Mouse (Mus musculus): Measurements from ENCODE around the gene Tcf7l2.
A peak's percentile ranks its signal among the peaks of the same experiment; 100 is the strongest.

Gene Tcf7l2

DNA sequence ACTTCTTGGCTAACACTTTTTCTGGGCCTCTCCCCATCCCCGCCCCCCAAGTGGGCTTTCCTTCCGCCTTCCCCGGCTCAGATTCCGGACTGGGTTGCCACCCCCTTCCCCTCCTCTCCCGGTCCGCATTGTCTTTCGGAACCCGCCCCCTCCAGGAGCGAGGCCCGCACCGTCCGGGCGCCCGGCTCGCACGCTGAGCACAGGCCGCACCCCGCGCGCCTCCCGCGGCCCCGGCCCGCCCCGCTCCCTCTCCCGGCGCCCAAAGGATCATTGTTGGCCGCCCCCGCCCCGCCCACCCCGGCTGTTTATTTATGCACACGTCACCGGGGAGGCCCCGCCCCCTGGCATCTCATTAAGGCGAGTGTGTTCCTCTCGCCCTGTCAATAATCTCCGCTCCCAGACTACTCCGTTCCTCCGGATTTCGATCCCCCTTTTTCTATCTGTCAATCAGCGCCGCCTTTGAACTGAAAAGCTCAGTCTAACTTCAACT lies at the start of gene Tcf7l2:
Gene Tcf7l2, plus strand, starts transcription at position 382 of the 490 bp plus-strand sequence.
- peak; percentile 92 for DNase-seq

DNA sequence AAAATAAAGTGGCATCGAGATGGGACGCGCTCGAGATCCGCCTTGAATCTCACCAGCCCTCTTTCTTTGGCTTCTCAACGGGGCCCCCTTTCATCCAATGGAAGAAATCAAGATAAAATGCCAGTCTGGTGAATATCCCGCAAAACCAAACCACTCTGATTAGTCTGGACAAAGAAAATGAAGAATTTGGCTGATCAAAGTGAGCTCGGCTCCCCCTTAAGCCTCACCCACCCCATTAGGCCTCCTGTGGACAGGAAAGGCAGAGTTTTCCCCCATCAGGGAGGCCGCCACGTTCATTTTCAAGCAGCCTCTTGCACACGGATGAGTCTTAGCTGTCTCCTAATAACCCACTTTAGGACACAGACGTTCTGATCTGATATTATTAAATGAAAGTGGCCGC lies 47.0 kb upstream of the Tcf7l2 start:
- no peak for DNase-seq

DNA sequence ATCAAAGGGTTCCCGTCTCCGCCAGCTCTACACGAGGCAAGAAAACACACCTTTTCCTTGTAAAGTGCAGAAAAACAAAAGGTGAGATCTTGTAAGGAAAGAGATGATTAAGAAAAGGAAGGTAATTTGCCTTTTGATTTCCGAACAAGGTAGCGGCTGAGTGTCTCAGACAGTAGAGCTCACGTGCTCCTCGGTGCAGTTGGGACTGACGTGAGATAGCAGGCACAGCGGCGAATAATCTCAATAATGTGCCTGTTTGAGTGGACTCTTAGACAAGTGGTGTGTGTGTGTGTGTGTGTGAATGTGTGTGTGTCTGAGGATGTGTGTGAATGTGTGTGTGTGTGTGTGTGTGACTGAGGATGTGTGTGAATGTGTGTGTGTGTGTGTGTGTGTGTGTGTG lies 46.2 kb upstream of the Tcf7l2 start:
- no peak for DNase-seq

DNA sequence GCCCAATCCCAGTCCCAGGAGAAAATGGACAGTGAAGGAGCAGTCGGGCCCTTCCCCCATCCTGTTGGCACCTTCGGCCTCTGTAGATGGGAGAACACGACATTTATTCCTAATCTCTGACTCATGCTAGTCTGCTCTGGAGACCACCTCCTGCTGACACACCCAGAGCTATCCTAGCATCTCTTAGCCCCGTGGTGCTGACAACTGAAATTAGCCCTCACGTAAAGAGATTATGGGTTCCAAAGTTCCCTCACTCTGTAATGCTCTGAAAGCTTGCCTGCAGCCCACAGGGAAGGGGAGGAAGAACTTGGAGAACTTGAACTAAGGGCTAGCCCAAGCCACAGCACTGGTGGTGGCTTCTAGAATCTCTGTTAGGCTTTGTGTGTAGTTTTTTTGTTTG lies 42.7 kb upstream of the Tcf7l2 start:
- DNase-seq: no peak

DNA sequence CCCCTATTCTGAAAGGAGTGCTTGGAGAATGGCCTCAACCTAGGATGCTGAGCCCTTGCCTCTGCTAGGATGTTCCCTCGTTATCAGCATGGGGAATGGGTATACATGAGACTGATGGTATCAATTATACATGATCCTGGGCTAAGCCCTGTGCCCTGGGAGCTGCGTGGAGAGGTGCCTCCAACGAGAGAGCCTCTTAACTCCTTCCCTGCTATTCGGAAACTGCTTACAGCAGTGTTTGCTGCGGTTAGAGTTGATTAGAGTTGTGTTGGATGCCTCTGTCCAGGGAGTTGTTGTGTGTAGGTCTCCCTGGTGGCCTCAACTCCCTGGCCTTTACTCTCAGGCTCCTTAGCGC lies 41.4 kb upstream of the Tcf7l2 start:
- no peak for DNase-seq

DNA sequence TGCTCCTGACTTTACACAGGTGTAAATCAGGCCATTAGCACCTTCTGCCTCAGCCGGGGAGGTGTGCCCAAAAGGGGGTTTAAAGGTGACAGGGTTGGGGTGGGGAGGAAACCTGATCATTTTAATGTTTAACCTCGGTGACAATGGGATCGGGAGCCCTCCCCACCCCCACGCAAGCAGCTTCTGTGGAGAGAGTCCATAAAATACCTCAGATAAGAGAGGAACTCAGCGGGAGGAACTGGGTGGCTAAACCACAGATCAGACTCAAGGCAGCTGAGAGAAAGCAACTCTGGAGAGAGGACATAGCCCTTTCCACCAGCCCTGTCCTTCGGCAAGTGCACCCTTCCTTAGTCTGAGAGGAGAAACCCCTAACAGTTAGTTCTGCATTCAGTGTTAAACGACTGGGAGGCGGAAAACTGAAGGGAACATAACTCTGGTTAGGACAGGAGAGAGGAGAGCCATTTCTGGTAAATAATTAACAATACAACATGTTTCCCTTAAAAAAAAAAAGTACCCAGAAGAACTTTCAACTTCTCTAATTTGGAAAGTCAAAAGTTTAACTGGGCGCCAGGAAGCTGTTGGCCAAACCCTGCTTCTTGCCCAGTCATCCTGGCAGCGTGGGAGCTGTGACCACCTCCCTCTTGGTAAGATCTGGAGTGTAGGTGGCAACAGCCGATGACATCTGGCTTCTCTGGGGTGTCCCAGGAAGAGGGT lies 40.9 kb upstream of the Tcf7l2 start:
- peak; percentile 79 for DNase-seq

DNA sequence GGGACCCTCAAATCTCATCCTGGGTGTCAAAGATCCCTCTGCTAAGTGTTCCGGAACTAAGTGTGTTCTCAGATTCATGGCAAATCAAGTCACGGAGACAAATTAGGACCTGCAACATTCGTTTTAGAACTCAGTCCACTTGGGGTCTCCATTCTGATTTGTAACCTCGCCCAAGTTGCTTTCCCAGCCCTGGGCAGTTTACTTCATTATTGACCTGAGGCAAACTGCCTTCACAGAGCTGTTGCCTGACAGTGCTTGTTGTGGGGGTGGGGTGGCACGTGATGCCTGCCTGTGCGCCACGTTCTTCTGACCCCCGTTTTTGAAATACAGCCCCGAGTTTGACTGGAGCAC lies 40.4 kb upstream of the Tcf7l2 start:
- no peak for DNase-seq

DNA sequence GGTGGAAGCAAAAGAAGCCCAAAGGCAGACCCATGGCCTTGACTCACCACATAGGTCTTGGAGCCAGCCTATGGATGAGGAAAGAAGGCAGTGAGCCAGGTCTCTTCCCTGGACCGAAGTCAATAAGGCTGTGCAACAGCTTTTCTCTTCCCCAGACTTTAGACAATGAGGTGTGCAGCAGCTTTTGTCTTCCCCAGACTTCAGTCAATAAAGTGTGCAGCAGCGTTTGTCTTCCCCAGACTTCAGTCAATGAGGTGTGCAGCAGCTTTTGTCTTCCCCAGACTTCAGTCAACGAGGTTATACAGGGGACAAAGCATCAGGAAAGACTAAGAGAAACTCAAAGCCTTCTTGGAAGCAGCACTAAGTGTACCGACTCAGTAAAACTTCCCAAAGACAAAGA lies 39.5 kb upstream of the Tcf7l2 start:
- no peak for DNase-seq

DNA sequence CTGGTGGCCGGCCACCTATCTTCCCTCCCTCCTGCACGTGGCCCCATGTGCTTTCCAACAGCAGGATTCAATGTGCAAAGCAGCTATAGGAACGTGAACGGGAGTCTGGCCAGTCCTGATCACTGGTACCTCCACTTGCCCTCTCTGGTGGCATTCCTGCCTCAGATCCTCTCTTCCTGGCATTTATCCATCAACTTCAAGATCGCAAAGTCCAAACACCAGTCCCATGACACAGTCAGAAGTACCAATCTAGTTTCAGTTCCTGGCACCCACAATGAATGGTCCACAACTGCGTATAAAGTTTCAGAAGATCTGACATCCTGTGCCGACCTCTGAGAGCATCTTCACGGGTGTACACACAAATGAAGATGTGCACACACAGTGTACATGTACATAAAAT lies 38.9 kb upstream of the Tcf7l2 start:
- DNase-seq: peak; percentile 47

DNA sequence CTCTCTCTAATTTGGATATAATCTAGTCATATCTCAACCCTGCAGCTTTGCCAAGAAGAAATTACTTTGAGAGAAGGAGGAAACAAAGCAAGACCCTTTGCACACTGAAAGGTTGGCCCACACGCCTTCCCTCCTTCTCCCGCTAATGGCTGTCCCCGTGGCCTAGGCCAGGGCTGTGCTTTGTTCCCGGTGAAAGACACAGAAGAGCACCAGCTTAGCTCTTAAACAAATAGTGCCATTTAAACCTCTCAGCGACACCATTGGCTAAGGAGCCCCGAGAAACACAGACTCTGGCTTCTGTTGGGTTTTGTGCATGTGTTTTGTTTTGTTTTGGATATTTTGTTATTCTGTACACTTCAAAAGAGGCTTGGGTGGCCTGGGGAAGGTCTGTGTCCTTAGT lies 37.5 kb upstream of the Tcf7l2 start:
- DNase-seq: no peak

DNA sequence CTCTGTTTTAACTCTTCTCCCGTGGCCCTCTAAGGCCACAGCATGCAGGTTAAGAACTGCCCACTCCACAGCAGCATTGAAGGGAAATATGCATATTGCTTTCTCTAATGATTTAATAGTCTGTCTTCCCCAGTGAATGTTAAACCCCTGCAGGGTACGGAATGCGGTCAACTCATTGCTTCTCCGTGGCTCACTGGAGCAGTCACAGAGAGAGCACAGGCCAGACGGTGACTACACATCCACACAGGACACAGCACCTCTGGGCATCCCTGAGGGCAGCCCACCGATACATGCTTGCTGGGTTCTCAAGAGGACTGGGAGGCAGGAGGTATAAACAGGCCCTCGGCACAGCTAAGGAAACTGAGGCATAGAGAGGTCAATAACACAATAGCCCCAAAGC lies 35.3 kb upstream of the Tcf7l2 start:
- no peak for DNase-seq

DNA sequence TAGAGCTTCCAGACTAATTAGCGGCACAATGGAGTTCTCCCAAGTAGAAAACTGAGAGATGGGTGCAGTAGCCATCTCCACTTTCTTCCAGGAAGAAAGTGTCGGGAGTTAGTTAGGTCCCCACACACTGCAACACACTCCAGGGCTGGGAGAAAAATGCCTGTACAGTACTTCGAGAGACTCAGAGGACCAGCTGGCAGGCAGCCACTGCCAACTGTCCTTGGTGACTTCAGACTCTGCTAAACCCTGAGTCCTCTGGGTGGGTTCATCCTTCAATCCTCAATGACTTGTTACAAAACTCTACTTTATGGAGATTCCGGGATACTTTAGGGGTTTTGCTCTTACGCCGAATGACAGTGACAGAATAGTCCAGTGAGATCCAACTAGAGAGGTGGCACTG lies 34.8 kb upstream of the Tcf7l2 start:
- DNase-seq: no peak

DNA sequence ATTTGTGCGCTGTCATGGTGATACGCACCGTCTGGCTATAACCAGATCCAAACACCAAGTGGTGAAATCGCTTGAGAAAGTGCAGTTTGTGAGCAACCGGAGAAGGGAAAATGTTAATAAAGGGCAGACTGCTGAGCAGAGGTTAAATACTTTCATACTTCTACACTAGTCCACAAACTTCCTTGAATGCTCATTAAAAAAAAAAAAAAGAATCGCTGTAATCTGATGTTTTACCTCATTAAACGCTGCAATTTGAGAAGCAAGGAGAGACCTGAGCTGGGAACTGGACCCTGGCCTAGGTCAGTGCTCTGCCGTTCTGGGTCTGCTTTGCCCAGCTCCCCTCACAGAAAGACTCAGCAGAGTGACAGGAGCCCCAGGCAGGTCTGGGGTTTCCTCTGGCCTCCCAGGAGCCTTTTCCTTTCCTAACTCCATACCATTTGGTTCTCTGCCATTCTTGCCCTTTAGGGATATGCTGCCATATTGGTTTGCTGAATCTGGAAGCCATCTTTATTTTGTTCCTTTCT lies 33.5 kb upstream of the Tcf7l2 start:
- DNase-seq: no peak

DNA sequence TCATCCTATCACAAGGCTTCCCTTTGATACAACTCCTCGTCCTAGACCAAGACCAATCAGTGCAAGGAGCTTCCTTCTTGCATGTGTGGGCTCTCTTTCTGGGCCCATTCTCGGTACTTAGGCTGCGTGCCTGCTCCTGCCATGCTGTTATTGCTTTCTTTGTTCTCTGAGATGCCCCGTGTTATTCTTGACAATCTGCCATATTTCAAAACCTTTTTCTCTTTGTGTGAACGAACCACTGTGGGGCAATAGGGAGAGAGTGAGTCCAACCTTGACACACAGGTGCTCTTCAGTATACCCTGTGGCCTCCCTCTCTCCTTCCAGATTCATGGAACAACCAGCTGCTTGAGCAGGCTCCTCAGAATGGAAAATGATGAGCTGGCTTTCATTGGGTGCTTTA lies 30.8 kb upstream of the Tcf7l2 start:
- DNase-seq: no peak

DNA sequence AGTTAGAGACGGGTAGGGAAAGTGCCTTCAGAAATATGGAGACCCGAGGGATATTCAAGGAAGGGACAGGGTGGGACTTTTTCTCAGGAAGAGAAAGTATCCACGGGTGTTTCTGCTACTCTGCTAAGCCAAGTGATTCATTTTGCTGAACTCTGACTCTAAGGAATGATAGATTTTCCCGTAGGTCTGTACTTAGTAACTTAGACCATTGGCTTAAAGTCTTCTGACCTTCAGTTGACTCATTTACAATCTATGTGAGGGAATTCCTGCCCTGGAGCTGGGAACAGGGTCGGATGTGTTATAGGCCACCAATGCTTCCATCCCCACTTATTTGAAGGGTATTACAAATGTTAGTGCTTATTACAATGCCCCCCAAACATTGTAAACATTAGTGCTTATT lies 29.9 kb upstream of the Tcf7l2 start:
- DNase-seq: no peak

DNA sequence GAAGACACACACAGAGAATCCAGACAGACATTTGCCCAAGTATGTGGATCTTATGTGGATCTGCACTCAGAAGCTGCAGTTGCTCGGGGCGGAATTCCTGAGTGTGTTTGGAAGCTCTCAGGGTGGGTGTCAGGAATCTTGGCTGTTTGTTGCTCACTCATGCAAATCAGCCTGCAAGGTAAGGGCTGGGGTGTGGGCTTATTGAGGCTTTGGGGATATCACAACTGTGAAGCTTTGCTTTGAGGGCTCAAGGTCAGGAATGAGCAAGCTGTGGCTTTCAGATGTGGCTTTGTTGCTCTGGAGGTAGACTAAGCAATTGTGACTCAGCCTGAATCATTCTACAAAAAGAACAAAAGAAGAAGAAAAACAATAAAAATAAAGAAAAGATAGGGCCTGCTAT lies 28.9 kb upstream of the Tcf7l2 start:
- no peak for DNase-seq

DNA sequence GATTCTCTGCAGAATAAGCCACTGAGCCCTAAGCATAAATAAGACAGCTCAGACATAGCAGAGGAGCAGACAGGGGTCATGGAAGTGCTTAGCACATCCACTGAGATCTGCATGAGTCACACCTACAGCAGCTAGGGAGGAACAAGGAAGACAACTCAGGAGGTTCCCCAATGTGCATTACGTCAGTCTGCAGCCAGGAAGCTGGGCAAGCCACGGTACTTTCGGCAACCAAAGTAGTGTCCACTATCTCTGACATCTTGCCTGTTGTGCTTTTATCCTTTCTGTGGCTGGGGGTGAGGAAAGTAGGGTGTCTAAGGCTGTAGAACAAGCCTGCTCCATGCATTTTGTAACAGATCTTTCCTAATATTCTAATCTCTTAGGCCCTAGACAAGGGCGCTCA lies 27.6 kb upstream of the Tcf7l2 start:
- DNase-seq: no peak

DNA sequence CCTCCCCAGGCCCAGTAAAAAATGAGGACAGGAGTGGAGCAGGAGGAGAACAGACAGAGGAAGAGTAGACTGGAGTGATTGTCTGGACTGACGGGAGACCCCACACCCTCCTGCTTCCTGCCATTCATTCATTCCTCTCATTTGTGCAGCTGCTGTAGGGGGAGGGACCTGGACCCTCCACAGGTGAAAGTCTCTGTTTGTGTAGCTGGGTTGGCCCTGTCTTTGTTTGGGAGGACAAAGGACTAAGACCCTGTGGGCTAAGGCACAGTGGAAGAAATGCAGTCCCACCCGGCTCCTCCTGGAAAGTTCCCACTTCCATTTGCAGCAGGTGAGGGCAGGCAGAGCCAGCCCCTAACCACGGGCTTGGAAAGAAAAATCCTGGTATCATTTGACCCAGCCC lies 27.0 kb upstream of the Tcf7l2 start:
- DNase-seq: no peak

DNA sequence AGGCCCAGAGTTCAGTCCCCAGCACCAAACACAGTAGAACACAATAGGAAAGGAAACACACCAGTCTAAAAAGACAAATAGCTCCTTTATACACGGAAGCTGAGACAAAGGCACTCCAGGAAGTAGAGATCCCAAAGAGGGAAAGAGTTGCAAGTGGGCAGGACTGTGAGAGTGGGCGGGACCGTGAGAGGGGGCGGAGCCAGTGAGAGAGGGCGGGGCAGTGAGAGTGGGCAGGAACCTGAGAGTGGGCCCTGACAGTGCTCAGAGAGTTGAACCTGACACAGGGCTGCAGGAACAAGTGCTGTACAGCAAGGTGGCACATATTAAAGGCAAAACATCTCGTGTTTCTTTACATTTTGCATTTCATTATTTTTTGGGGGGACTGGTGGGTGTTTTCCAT lies 22.5 kb upstream of the Tcf7l2 start:
- DNase-seq: no peak

DNA sequence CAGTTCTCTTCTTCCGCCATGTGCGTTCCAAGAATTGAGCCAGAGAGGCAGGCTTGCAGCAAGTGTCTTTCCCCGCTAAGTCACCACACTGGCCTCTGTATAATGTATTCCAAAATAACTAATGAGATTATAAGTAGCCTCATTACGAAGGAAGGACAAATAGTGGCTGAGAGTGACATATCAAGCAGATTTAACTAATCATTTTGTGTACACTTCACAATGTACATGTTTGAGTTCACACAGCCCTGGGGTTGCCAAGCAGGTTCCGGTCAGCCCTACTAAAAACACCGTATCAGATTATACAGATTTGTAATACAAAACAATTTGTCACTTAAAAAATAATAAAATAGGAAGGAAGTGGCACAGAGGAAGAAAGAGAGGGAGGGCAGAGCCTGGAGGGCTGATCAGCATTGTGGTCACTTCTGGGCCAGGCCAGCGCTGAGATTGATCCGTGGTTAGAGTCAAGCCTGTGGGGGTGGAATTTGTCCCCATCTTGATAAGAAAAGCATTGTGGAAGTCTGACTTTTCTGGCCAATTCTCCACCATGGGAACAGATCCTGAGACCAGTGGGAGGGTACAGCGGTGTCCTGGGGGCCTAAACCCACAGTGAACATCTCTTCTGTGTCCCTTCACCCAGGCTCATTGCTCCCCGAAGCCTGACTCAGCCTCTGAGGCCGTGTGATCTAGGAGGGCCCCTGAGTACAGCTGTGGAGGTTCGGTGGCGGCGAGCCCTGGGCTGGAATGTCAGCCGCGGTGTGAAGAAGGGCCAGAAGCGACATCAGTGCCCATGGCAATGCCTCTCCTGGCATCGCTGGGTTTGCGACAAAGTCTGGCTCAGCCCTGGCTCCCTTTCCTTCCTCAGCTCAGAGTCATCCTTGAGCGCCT lies 21.9 kb upstream of the Tcf7l2 start:
- DNase-seq: no peak

DNA sequence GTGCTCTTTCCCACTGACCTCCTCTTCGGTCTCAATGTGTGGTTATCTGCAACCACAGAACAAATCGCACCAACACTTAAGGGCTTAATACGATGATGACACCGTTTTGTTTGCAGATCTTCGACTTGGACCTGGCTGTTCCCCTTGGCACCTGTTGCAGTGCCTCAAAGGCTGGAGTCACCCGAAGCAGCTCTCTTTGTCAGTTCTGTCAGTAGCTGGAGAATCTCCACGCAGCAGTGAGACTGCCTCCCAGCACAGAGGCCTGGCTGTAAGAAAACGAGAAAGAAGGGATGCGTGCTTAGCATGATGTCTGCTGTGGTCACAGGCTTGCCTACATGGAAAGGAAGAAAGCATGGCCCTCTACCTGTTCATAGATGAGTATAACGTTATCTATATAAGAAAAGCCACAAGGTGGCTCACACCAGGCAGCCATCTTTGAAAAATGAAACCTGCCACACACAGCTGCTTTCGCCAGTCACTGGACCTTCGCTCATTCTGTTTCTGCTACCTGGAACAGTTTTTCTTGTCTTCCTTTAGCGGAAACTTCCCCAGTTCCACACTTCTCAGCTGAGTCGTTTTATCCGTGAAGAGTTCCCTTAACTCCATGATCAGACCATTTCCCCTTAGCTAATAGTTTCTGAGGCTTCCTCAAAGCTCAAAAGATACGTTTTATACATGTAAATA lies 21.1 kb upstream of the Tcf7l2 start:
- no peak for DNase-seq

DNA sequence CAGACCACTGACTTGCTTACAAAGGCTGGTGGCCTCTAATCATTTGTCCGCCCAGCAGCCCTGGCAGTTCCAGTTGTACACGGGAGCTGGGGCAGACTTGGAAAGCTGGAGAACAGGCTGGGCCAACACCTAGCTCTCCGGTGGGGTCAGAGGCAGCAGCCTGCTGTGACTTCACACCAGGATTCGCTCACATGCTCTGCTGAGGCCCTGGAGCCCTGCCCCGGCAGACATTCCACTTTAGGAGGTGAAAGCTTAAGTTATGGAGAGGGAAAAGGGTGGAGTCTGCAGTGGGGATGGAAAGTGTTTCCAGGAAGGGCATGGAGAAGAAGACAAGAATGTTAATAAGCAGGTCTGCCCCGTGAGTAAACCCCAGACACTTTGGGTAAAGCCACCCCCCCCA lies 19.2 kb upstream of the Tcf7l2 start:
- no peak for DNase-seq

DNA sequence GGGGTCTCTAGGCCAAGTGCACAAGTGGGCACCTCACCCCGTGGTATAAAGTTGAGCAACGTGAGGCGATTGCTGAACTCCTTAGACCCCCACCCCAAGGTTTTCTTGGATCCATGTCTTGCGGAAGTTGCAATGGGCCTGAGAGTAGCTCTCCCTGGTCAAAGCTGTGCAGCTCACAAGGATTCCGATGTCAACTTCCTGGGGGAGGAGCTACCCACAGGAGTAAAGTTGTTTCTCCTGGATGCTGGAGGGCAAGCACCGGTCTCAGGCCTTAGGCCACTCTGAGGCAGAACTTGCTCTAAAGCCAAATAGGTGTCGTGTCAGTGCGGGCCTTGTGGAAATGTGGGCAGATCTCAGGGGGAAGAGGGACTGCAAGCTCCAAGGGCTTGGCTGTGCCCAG lies 12.2 kb upstream of the Tcf7l2 start:
- DNase-seq: no peak

DNA sequence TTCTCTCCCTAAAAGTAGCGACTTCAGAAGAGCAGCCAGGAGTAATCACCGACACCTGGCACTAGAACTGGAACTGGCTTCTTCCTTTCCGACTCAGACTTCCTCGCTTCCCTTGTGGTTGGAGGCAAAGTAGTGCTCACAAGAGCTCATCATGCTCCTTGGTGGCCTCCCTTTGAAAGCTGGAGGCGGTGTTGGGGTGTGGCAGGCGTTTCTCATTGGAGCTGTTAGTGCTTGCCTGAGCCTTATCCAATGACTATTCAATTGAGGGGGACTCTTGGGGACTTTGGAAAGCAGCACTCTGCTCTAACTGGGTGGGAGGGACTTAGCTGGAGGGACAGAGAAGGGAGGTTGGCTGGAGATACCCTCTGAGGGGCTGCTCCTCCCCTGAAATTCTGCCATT lies 9.1 kb upstream of the Tcf7l2 start:
- no peak for DNase-seq
